Mouse (Mus musculus) gastrocnemius, adult 18-20 months (tissue): ENCODE results near the gene AI467606. TPM values are rescaled to one million over a fixed set of nuclear protein-coding genes. Genes with fewer than 3 reads are reported as not detected.
A peak's percentile ranks its signal among the peaks of the same experiment; 100 is the strongest.

Experiments used
- DNase-seq: peaks from one replicate; pipeline ENCODE4 v3.0.0; 2021; ENCODE audit warnings: low spot score
- total RNA-seq, 2 experiments: library from RNA; stranded (reverse); gene quantifications; 2 replicates each; pipeline ENCODE4 v1.2.3; 2021

AI467606 gene
- total RNA-seq, 2 experiments from 2014 or later: 0.50 to 0.93 TPM

- DNase-seq: no peak
Measured at GRCm38 (mm10) chr7:127093914-127094313, 2.8 kb downstream of the AI467606 start.

GRCm38 (mm10) chr7:127096456-127096855, 5.3 kb downstream of the AI467606 start:
- no peak for DNase-seq

- DNase-seq: no peak
Measured at GRCm38 (mm10) chr7:127098521-127098920, 7.4 kb downstream of the AI467606 start.

- DNase-seq: no peak
Measured at GRCm38 (mm10) chr7:127098950-127099349, 7.8 kb downstream of the AI467606 start.

GRCm38 (mm10) chr7:127099528-127099927, 8.4 kb downstream of the AI467606 start:
- DNase-seq: no peak

GRCm38 (mm10) chr7:127101451-127102016, 10.4 kb downstream of the AI467606 start:
- no peak for DNase-seq

GRCm38 (mm10) chr7:127102148-127102547, 11.0 kb downstream of the AI467606 start:
- no peak for DNase-seq

- DNase-seq: no peak
Measured at GRCm38 (mm10) chr7:127103960-127104359, 12.8 kb downstream of the AI467606 start.

GRCm38 (mm10) chr7:127104560-127105332, 13.6 kb downstream of the AI467606 start:
- DNase-seq: peak; percentile 63

GRCm38 (mm10) chr7:127105551-127105950, 14.4 kb downstream of the AI467606 start:
- DNase-seq: no peak

GRCm38 (mm10) chr7:127110239-127111007, 19.3 kb downstream of the AI467606 start:
- peak; percentile 65 for DNase-seq

- DNase-seq: peak; percentile 40
Measured at GRCm38 (mm10) chr7:127111461-127111860, 20.3 kb downstream of the AI467606 start.

GRCm38 (mm10) chr7:127112251-127112841, 21.2 kb downstream of the AI467606 start:
- no peak for DNase-seq

GRCm38 (mm10) chr7:127112921-127113597, 21.9 kb downstream of the AI467606 start:
- DNase-seq: no peak

- no peak for DNase-seq
Measured at GRCm38 (mm10) chr7:127113614-127114259, 22.6 kb downstream of the AI467606 start.

- no peak for DNase-seq
Measured at GRCm38 (mm10) chr7:127114920-127115319, 23.8 kb downstream of the AI467606 start.

- DNase-seq: no peak
Measured at GRCm38 (mm10) chr7:127116331-127116935, 25.3 kb downstream of the AI467606 start.

GRCm38 (mm10) chr7:127117948-127118347, 26.8 kb downstream of the AI467606 start:
- peak; percentile 38 for DNase-seq

- DNase-seq: no peak
Measured at GRCm38 (mm10) chr7:127118671-127119445, 27.7 kb downstream of the AI467606 start.
